Mouse (Mus musculus): ENCODE measurements around the gene Mdga2.
A peak's percentile ranks its signal among the peaks of the same experiment; 100 is the strongest.

Gene Mdga2

GRCm38 (mm10) chr12:67045099-67045750 lies 177.1 kb downstream of the Mdga2 start:
- DNase-seq: no peak

GRCm38 (mm10) chr12:67041865-67042264 lies 180.5 kb downstream of the Mdga2 start:
- no peak for DNase-seq

GRCm38 (mm10) chr12:67035509-67036261 lies 186.7 kb downstream of the Mdga2 start:
- no peak for DNase-seq

GRCm38 (mm10) chr12:67017192-67017591 lies 205.2 kb downstream of the Mdga2 start:
- DNase-seq: no peak

GRCm38 (mm10) chr12:67011368-67011767 lies 211.0 kb downstream of the Mdga2 start:
- DNase-seq: no peak

GRCm38 (mm10) chr12:67010318-67010717 lies 212.0 kb downstream of the Mdga2 start:
- no peak for DNase-seq

- DNase-seq: no peak
Measured at GRCm38 (mm10) chr12:67009191-67009590, 213.2 kb downstream of the Mdga2 start.

GRCm38 (mm10) chr12:66954129-66954528 lies 268.2 kb downstream of the Mdga2 start:
- no peak for DNase-seq

- no peak for DNase-seq
Measured at GRCm38 (mm10) chr12:66915741-66916140, 306.6 kb downstream of the Mdga2 start.

- no peak for DNase-seq
Measured at GRCm38 (mm10) chr12:66899366-66899765, 323.0 kb downstream of the Mdga2 start.

- no peak for DNase-seq
Measured at GRCm38 (mm10) chr12:66896790-66897189, 325.6 kb downstream of the Mdga2 start.

- no peak for DNase-seq
Measured at GRCm38 (mm10) chr12:66890296-66890695, 332.1 kb downstream of the Mdga2 start.

GRCm38 (mm10) chr12:66889276-66889675 lies 333.1 kb downstream of the Mdga2 start:
- DNase-seq: no peak

GRCm38 (mm10) chr12:66888636-66889035 lies 333.7 kb downstream of the Mdga2 start:
- no peak for DNase-seq

- DNase-seq: no peak
Measured at GRCm38 (mm10) chr12:66866199-66866598, 356.1 kb downstream of the Mdga2 start.

GRCm38 (mm10) chr12:66853167-66853566 lies 369.2 kb downstream of the Mdga2 start:
- DNase-seq: peak; percentile 6

GRCm38 (mm10) chr12:66840336-66840735 lies 382.0 kb downstream of the Mdga2 start:
- no peak for DNase-seq

- no peak for DNase-seq
Measured at GRCm38 (mm10) chr12:66755653-66756052, 466.7 kb downstream of the Mdga2 start.

- DNase-seq: no peak
Measured at GRCm38 (mm10) chr12:66734536-66734935, 487.8 kb downstream of the Mdga2 start.

- DNase-seq: no peak
Measured at GRCm38 (mm10) chr12:66724474-66724873, 497.9 kb downstream of the Mdga2 start.

- DNase-seq: no peak
Measured at GRCm38 (mm10) chr12:66708334-66708733, 514.0 kb downstream of the Mdga2 start.

- no peak for DNase-seq
Measured at GRCm38 (mm10) chr12:66707431-66707830, 514.9 kb downstream of the Mdga2 start.

- DNase-seq: no peak
Measured at GRCm38 (mm10) chr12:66705015-66705414, 517.3 kb downstream of the Mdga2 start.

- no peak for DNase-seq
Measured at GRCm38 (mm10) chr12:66702781-66703180, 519.6 kb downstream of the Mdga2 start.

- no peak for DNase-seq
Measured at GRCm38 (mm10) chr12:66679558-66679957, 542.8 kb downstream of the Mdga2 start.
